In genomic region chr5:27687311-27687710, GRCm38 (mm10) we compare ENCODE assay signal across 14 mouse cellular contexts.
DNase-seq lines count a peak whose midpoint lies in the region; ATAC-seq and TF ChIP-seq lines count a peak whose summit lies in the region.
"Had no signal": no experiment of that assay in that cellular context is flagged by ENCODE, and none has a peak within 500 bp of the region (broad histone marks: within the 10 kb centered on the region; RNA-seq: fewer than 3 reads in every experiment).

No protein-coding gene starts in this region.

- H3K4me2 ChIP-seq in kidney, postnatal 0 days (ENCODE audit: low read length), result no peak overlapping the region
- no peak overlapping the region for H3K4me2 ChIP-seq in kidney, embryonic 16.5 days (replicated peaks; ENCODE audit: low read depth, low read length)
- no peak overlapping the region for H3K4me2 ChIP-seq in kidney, embryonic 15.5 days
- H3K4me2 ChIP-seq: hindbrain, embryonic 15.5 days; limb, embryonic 13.5 days had no signal

- H3K27ac ChIP-seq in kidney, postnatal 0 days, result no peak overlapping the region
- no peak overlapping the region for H3K27ac ChIP-seq in kidney, embryonic 16.5 days (ENCODE audit: low read length)
- H3K27ac ChIP-seq in ES-E14 (ENCODE audit: insufficient read depth, low read depth, low read length, poor library complexity, severe bottlenecking), result no peak overlapping the region
- H3K27ac ChIP-seq in kidney, embryonic 15.5 days, result no peak overlapping the region
- H3K27ac ChIP-seq: hindbrain, embryonic 15.5 days; limb, embryonic 13.5 days; midbrain, embryonic 10.5 days had no signal

- no peak for ATAC-seq in kidney, postnatal 0 days (replicated peaks; ENCODE audit: low FRiP score, low read depth)
- ATAC-seq in kidney, embryonic 16.5 days (ENCODE audit: low FRiP score, low TSS enrichment), result no peak
- ATAC-seq in erythroblast, adult 5-6 weeks (replicated peaks; ENCODE audit: low FRiP score, poor library complexity, severe bottlenecking), result peak; percentile 88
- no peak for ATAC-seq in kidney, embryonic 15.5 days (replicated peaks; ENCODE audit: low FRiP score)

- H3K9me3 ChIP-seq in kidney, postnatal 0 days (replicated peaks; ENCODE audit: low read length), result no peaks in the 10 kb centered on the region
- 0 out of 2 replicates have a peak, but pooled peaks cover 3% of the 10 kb centered on the region for H3K9me3 ChIP-seq in kidney, embryonic 16.5 days (ENCODE audit: low read length)
- H3K9me3 ChIP-seq in ES-E14 (ENCODE audit: control insufficient read depth, insufficient read depth, low read depth, low read length), result no peaks in the 10 kb centered on the region
- H3K9me3 ChIP-seq in kidney, embryonic 15.5 days (replicated peaks), result no peaks in the 10 kb centered on the region
- H3K9me3 ChIP-seq: hindbrain, embryonic 15.5 days had no signal

- WGBS in kidney, postnatal 0 days, result 74% methylated on average over 2 of the region's 2 CpGs
- WGBS in kidney, embryonic 16.5 days, result 84% methylated on average over 2 of the region's 2 CpGs
- 83% methylated on average over 2 of the region's 2 CpGs for WGBS in kidney, embryonic 15.5 days

- in situ Hi-C loops in ES-E14 (cut with MboI; ENCODE audit: low sequenced_read_pairs in 2 of 2, unreplicated experiment in 2 of 2), result no loop called here

- peak; percentile 40; the same call in 1 of the 2 replicates for TF ChIP-seq CTCF in kidney, postnatal 0 days (IDR thresholded peaks at IDR 0.05; ENCODE audit: low read depth)

- no peak overlapping the region for H3K9ac ChIP-seq in kidney, postnatal 0 days (ENCODE audit: low read depth, low read length)
- H3K9ac ChIP-seq in kidney, embryonic 16.5 days (replicated peaks; ENCODE audit: low read length), result no peak overlapping the region
- H3K9ac ChIP-seq in ES-E14 (ENCODE audit: insufficient read depth, low read depth, low read length, poor library complexity, severe bottlenecking), result no peak overlapping the region
- no peak overlapping the region for H3K9ac ChIP-seq in kidney, embryonic 15.5 days
- H3K9ac ChIP-seq: hindbrain, embryonic 15.5 days; limb, embryonic 13.5 days had no signal

- no peak for DNase-seq in kidney, postnatal 0 days (ENCODE audit: low spot score)
- DNase-seq in A20 (ENCODE audit: low read depth, low spot score) (peak; percentile 10), ES-E14 (ENCODE audit: low read depth, low spot score) (peak; percentile 35)
- no peak for DNase-seq in frontal cortex, postnatal 14 days (ENCODE audit: low spot score in 2 of 2)
- DNase-seq: cerebellum, adult 18-20 months; heart, postnatal 10 days; right cerebral cortex, postnatal 14 days had no signal

- H3K4me3 ChIP-seq in kidney, postnatal 0 days (replicated peaks; ENCODE audit: low read depth, low read length), result no peak overlapping the region
- H3K4me3 ChIP-seq in kidney, embryonic 16.5 days (ENCODE audit: low read length), result no peak overlapping the region
- no peak overlapping the region for H3K4me3 ChIP-seq in ES-E14 (ENCODE audit: insufficient read depth in 1 of 2, low read depth in 1 of 2, low read length in 2 of 2, poor library complexity in 1 of 2, severe bottlenecking in 1 of 2)
- no peak overlapping the region for H3K4me3 ChIP-seq in kidney, embryonic 15.5 days (replicated peaks)
- H3K4me3 ChIP-seq: hindbrain, embryonic 15.5 days; limb, embryonic 13.5 days; midbrain, embryonic 10.5 days; myocyte had no signal

- no peaks in the 10 kb centered on the region for H3K27me3 ChIP-seq in kidney, postnatal 0 days (ENCODE audit: insufficient read depth, low read length)
- no peaks in the 10 kb centered on the region for H3K27me3 ChIP-seq in kidney, embryonic 16.5 days (ENCODE audit: insufficient read depth, low read length)
- H3K27me3 ChIP-seq in kidney, embryonic 15.5 days, result no peaks in the 10 kb centered on the region
- H3K27me3 ChIP-seq: hindbrain, embryonic 15.5 days; limb, embryonic 13.5 days had no signal

- H3K36me3 ChIP-seq in kidney, postnatal 0 days (ENCODE audit: insufficient read depth, low read length), result no peaks in the 10 kb centered on the region
- no peaks in the 10 kb centered on the region for H3K36me3 ChIP-seq in kidney, embryonic 16.5 days (ENCODE audit: insufficient read depth, low read length)
- H3K36me3 ChIP-seq in ES-E14 (ENCODE audit: control insufficient read depth, insufficient read depth, low read length, poor library complexity, severe bottlenecking), result no peaks in the 10 kb centered on the region
- H3K36me3 ChIP-seq in kidney, embryonic 15.5 days, result no peaks in the 10 kb centered on the region
- H3K36me3 ChIP-seq: limb, embryonic 13.5 days; midbrain, embryonic 10.5 days had no signal

- H3K4me1 ChIP-seq in kidney, postnatal 0 days (replicated peaks; ENCODE audit: insufficient read depth, low read length), result no peaks in the 10 kb centered on the region
- H3K4me1 ChIP-seq in kidney, embryonic 16.5 days (ENCODE audit: insufficient read depth, low read length), result no peaks in the 10 kb centered on the region
- no peaks in the 10 kb centered on the region for H3K4me1 ChIP-seq in ES-E14 (ENCODE audit: control insufficient read depth in 2 of 2, insufficient read depth in 2 of 2, low read length in 2 of 2, poor library complexity in 1 of 2)
- H3K4me1 ChIP-seq in kidney, embryonic 15.5 days, result no peaks in the 10 kb centered on the region
- H3K4me1 ChIP-seq: hindbrain, embryonic 15.5 days; limb, embryonic 13.5 days; midbrain, embryonic 10.5 days had no signal

TF ChIP-seq in ES-E14, 5 proteins besides CTCF, POLR2A, EP300 and RAD21:
- TF ChIP-seq MAFK (IDR thresholded peaks at IDR 0.05; ENCODE audit: insufficient read depth, low read depth, low read length) (no peak), ZC3H11A (IDR thresholded peaks at IDR 0.05; ENCODE audit: borderline replicate concordance, low read depth, low read length) (peak; percentile 57; the same call in 1 of the 2 replicates)

Comparison
In these comparisons a context has a peak if more than half of its experiments do, and no peak if none do; other contexts are left out.
1. DNase-seq: peak in A20 (single experiment) and ES-E14 (single experiment); none in kidney, postnatal 0 days (single experiment) and frontal cortex, postnatal 14 days (0 of 2).